In the genomic region with DNA sequence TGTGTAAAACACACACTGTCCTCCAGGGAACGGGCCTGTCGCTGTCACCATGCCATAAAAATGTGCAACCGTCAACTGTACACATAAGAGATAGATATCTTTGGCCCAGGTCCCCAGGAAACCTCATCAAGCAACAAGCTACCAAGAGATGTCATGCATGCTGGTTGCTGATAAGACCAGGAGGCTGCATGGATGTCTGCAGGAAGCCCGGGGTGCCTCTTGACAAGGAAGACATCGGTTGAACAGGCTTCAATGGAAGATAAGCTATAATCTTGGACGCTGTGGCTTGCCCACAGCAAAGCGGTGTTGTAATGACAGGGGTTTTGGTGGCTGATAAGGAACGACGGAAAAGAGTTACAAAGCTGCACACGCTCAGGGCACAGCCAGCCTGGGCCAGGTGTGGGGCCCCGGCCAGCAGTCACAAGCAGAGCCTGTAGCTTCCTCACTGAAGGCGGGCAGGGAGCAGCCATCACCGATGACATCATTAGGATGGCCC, we compare ENCODE assay signal across 10 mouse cellular contexts.
A peak's percentile ranks its signal among the peaks of the same experiment; 100 is the strongest.
DNase-seq lines count a peak whose midpoint lies in the region; ATAC-seq and TF ChIP-seq lines count a peak whose summit lies in the region.
"Had no signal": no experiment of that assay in that cellular context is flagged by ENCODE, and none has a peak within 500 bp of the region (broad histone marks: within the 10 kb centered on the region; RNA-seq: fewer than 3 reads in every experiment).

No protein-coding gene starts in this region.

- H3K27ac ChIP-seq in kidney, embryonic 16.5 days (ENCODE audit: low read length), result no peak overlapping the region
- no peak overlapping the region for H3K27ac ChIP-seq in kidney, adult 2 months (ENCODE audit: insufficient read depth, low read depth, low read length)
- H3K27ac ChIP-seq in liver, embryonic 13.5 days, result peak overlapping the region; percentile 95
- H3K27ac ChIP-seq in embryonic facial prominence, embryonic 10.5 days (replicated peaks), result no peak overlapping the region
- H3K27ac ChIP-seq in hindbrain, embryonic 13.5 days, result no peak overlapping the region; the same call in 1 of the 2 replicates
- H3K27ac ChIP-seq: kidney, postnatal 0 days; midbrain, embryonic 12.5 days had no signal

- no peaks in the 10 kb centered on the region for H3K9me3 ChIP-seq in kidney, embryonic 16.5 days (ENCODE audit: low read length)
- H3K9me3 ChIP-seq in liver, embryonic 13.5 days (replicated peaks), result no peaks in the 10 kb centered on the region
- no peaks in the 10 kb centered on the region for H3K9me3 ChIP-seq in embryonic facial prominence, embryonic 10.5 days
- H3K9me3 ChIP-seq in hindbrain, embryonic 13.5 days, result no peaks in the 10 kb centered on the region
- H3K9me3 ChIP-seq: midbrain, embryonic 12.5 days had no signal

- no peak for TF ChIP-seq CTCF in kidney, adult 2 months (conservative IDR thresholded peaks at IDR 0.05; ENCODE audit: insufficient read depth, insufficient read length, low read depth, low read length)

- no peak overlapping the region for H3K4me3 ChIP-seq in kidney, embryonic 16.5 days (ENCODE audit: low read length)
- H3K4me3 ChIP-seq in kidney, adult 2 months (ENCODE audit: insufficient read depth, low read depth, low read length), result no peak overlapping the region
- peak overlapping the region; percentile 6 for H3K4me3 ChIP-seq in liver, embryonic 13.5 days (replicated peaks)
- H3K4me3 ChIP-seq in embryonic facial prominence, embryonic 10.5 days, result no peak overlapping the region
- no peak overlapping the region for H3K4me3 ChIP-seq in hindbrain, embryonic 13.5 days
- H3K4me3 ChIP-seq: midbrain, embryonic 12.5 days had no signal

- H3K36me3 ChIP-seq in kidney, embryonic 16.5 days (ENCODE audit: insufficient read depth, low read length), result no peaks in the 10 kb centered on the region
- H3K36me3 ChIP-seq in kidney, adult 2 months (ENCODE audit: control insufficient read depth, insufficient read depth, low read length), result no peaks in the 10 kb centered on the region
- H3K36me3 ChIP-seq in liver, embryonic 13.5 days, result no peaks in the 10 kb centered on the region
- H3K36me3 ChIP-seq in embryonic facial prominence, embryonic 10.5 days (replicated peaks), result no peaks in the 10 kb centered on the region
- H3K36me3 ChIP-seq in hindbrain, embryonic 13.5 days, result no peaks in the 10 kb centered on the region
- H3K36me3 ChIP-seq: midbrain, embryonic 12.5 days had no signal

- DNase-seq in kidney, adult 2 months, result no peak
- peak; percentile 40 for DNase-seq in urinary bladder, postnatal 14 days (ENCODE audit: low spot score)
- no peak for DNase-seq in urinary bladder, postnatal 4 days (ENCODE audit: low spot score in 2 of 2)
- peak; percentile 89 for DNase-seq in liver, embryonic 13.5 days
- DNase-seq in yolk sac, embryonic 10.5 days (ENCODE audit: low spot score), result peak; percentile 35
- DNase-seq in embryonic facial prominence, embryonic 10.5 days (ENCODE audit: low spot score), result no peak

- H3K4me2 ChIP-seq in kidney, embryonic 16.5 days (replicated peaks; ENCODE audit: low read depth, low read length), result no peak overlapping the region
- H3K4me2 ChIP-seq in liver, embryonic 13.5 days, result peak overlapping the region; percentile 53
- H3K4me2 ChIP-seq in hindbrain, embryonic 13.5 days, result no peak overlapping the region
- H3K4me2 ChIP-seq: midbrain, embryonic 12.5 days had no signal

- WGBS in kidney, embryonic 16.5 days, result 81% methylated on average over 13 of the region's 13 CpGs
- WGBS in kidney, adult 2 months, result 78% methylated on average over 13 of the region's 13 CpGs
- 11% methylated on average over 13 of the region's 13 CpGs for WGBS in liver, embryonic 13.5 days (ENCODE audit: insufficient replicate concordance)
- 94% methylated on average over 13 of the region's 13 CpGs for WGBS in embryonic facial prominence, embryonic 10.5 days
- WGBS in hindbrain, embryonic 13.5 days, result 86% methylated on average over 13 of the region's 13 CpGs

- TF ChIP-seq POLR2A in kidney, adult 2 months (IDR thresholded peaks at IDR 0.05; ENCODE audit: low read depth, low read length), result no peak

- H3K9ac ChIP-seq in kidney, embryonic 16.5 days (replicated peaks; ENCODE audit: low read length), result no peak overlapping the region
- peak overlapping the region; percentile 65 for H3K9ac ChIP-seq in liver, embryonic 13.5 days
- no peak overlapping the region for H3K9ac ChIP-seq in hindbrain, embryonic 13.5 days
- H3K9ac ChIP-seq: midbrain, embryonic 12.5 days had no signal

- H3K27me3 ChIP-seq in kidney, embryonic 16.5 days (ENCODE audit: insufficient read depth, low read length), result no peaks in the 10 kb centered on the region
- H3K27me3 ChIP-seq in kidney, adult 2 months (replicated peaks; ENCODE audit: control insufficient read depth, insufficient read depth, low read length), result no peaks in the 10 kb centered on the region
- H3K27me3 ChIP-seq in liver, embryonic 13.5 days, result no peaks in the 10 kb centered on the region
- no peaks in the 10 kb centered on the region for H3K27me3 ChIP-seq in embryonic facial prominence, embryonic 10.5 days (replicated peaks; ENCODE audit: low read depth, poor library complexity, severe bottlenecking)
- H3K27me3 ChIP-seq in hindbrain, embryonic 13.5 days, result no peaks in the 10 kb centered on the region
- H3K27me3 ChIP-seq: midbrain, embryonic 12.5 days had no signal

- ATAC-seq in kidney, embryonic 16.5 days (ENCODE audit: low FRiP score, low TSS enrichment), result peak; percentile 23; the same call in 1 of the 2 replicates
- peak; percentile 95 for ATAC-seq in liver, embryonic 13.5 days (ENCODE audit: low read depth)
- no peak for ATAC-seq in hindbrain, embryonic 13.5 days (ENCODE audit: low FRiP score)

- no peaks in the 10 kb centered on the region for H3K4me1 ChIP-seq in kidney, embryonic 16.5 days (ENCODE audit: insufficient read depth, low read length)
- H3K4me1 ChIP-seq in kidney, adult 2 months (ENCODE audit: control insufficient read depth, insufficient read depth, low read length), result no peaks in the 10 kb centered on the region
- H3K4me1 ChIP-seq in liver, embryonic 13.5 days (replicated peaks), result peaks cover 84% of the 10 kb centered on the region
- peaks cover 17% of the 10 kb centered on the region for H3K4me1 ChIP-seq in embryonic facial prominence, embryonic 10.5 days
- H3K4me1 ChIP-seq in hindbrain, embryonic 13.5 days (replicated peaks), result peaks cover 24% of the 10 kb centered on the region
- H3K4me1 ChIP-seq: midbrain, embryonic 12.5 days had no signal

Comparison
In these comparisons a context has a peak if more than half of its experiments do, and no peak if none do; other contexts are left out.
1. DNase-seq: peak in urinary bladder, postnatal 14 days (single experiment), liver, embryonic 13.5 days (single experiment) and yolk sac, embryonic 10.5 days (single experiment); none in kidney, adult 2 months (single experiment), urinary bladder, postnatal 4 days (0 of 2) and embryonic facial prominence, embryonic 10.5 days (single experiment).